Mouse (Mus musculus): ENCODE data around the gene Slc25a11. TPM values are rescaled to one million over a fixed set of nuclear protein-coding genes. Genes with fewer than 3 reads are reported as not detected.
A peak's percentile ranks its signal among the peaks of the same experiment; 100 is the strongest.

Slc25a11 gene
- polyA plus RNA-seq (2015; fragmentation: Nextera tagmentation; extraction: Ambion mirVana) = 156 and 171 TPM in 2 replicates

DNA sequence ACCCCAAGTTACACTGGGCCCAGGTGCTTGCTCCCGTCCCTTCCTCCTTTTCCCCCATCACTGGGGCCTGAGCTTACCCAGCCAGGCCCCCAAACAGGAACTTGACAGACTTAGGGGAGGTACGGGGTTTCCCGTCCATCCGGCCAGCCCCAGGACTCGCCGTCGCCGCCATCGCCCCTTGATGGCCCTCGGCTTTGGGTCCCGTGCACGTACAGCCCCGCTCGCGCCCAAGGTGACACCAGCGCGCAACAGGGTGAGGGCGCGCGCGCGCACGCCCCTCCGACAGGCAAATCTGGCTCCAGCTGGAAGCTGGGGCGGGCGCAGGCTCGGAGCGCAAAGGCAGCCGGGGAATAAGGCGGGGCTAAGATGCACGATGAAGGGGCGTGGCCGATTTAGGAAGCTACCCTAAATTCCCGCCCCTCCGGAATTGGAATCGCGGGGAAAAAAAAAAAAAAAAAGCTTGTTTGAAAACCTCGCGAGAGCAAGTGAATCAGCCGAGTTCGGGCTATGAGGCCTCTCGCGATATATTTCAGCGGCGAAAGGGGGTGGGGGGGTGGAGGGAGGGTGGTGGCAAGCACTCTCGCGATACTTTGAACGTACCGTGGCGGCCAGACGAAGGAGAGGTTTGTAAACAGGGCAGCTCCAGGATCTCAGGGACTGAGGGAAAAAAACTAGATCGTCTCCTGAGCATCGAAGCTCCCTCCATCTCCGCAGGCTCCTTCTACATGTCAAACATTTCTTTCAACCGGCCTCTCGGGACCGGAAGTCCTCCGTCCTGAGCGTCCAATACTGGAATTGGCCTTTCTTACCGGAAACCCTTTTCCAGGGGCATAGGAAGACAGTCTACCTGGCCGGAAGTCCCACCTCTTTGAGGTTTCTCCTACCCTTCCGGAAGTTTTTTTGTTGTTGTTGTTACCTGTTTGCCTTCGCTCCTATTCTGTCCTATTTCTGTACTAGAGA, at the start of gene Slc25a11, which contains the start of gene Rnf167:
TSS of gene Slc25a11 (minus strand) at position 789 of the 960 bp plus-strand sequence.
TSS of gene Rnf167 (plus strand) at position 545 of the 960 bp plus-strand sequence.
- no peaks in the 10 kb centered on the region for H3K27me3 ChIP-seq (ENCODE audit: control insufficient read depth, insufficient read depth, low read depth, low read length)
- no peaks in the 10 kb centered on the region for H3K9me3 ChIP-seq (ENCODE audit: control insufficient read depth, low read length)
- H3K27ac ChIP-seq (ENCODE audit: low read length) = peak within 1 kb of the TSS; percentile 99
- H3K36me3 ChIP-seq (ENCODE audit: control insufficient read depth, insufficient read depth, low read length) = peaks cover 41% of the 10 kb centered on the region
- H3K9ac ChIP-seq (ENCODE audit: low read length) = peak within 1 kb of the TSS; percentile 96
- ATAC-seq (ENCODE audit: low read depth) = peak; percentile 91
- WGBS = under 1% methylated on average over 63 of the region's 63 CpGs
- H3K4me2 ChIP-seq (ENCODE audit: low read depth, low read length) = peak within 1 kb of the TSS; percentile 94
- H3K4me3 ChIP-seq (ENCODE audit: low read length) = peak within 1 kb of the TSS; percentile 91
- peaks cover 40% of the 10 kb centered on the region for H3K4me1 ChIP-seq (replicated peaks; ENCODE audit: control insufficient read depth, insufficient read depth, low read length)

DNA sequence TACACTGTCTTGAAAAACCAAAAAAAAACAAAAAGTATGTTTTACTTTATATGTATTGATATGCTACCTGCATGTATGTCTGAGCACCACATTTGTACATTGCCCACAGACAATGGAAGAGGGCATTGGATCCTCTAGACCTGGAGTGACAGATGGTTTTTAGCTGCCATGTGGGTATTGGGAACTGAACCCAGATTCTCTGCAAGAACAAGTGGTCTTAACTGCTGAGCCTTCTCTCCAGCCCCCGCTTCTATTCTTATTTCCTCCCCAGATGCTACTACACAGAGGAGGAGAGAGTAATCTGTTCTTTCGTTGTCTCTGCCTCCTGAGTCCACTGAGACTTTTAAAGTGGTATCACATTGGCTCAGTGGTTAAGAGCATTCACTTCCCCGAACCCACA, 46.2 kb upstream of the Slc25a11 start:
- no peaks in the 10 kb centered on the region for H3K27me3 ChIP-seq (ENCODE audit: control insufficient read depth, insufficient read depth, low read depth, low read length)
- ATAC-seq (ENCODE audit: low read depth) = no peak
- H3K4me1 ChIP-seq (replicated peaks; ENCODE audit: control insufficient read depth, insufficient read depth, low read length) = peaks cover 4% of the 10 kb centered on the region
- no peak overlapping the region for H3K4me3 ChIP-seq (ENCODE audit: low read length)
- no peak overlapping the region for H3K27ac ChIP-seq (ENCODE audit: low read length)
- 63% methylated on average over 3 of the region's 3 CpGs for WGBS
- no peak overlapping the region for H3K9ac ChIP-seq (ENCODE audit: low read length)
- H3K36me3 ChIP-seq (ENCODE audit: control insufficient read depth, insufficient read depth, low read length) = no peaks in the 10 kb centered on the region
- H3K4me2 ChIP-seq (ENCODE audit: low read depth, low read length) = no peak overlapping the region
- no peaks in the 10 kb centered on the region for H3K9me3 ChIP-seq (ENCODE audit: control insufficient read depth, low read length)

DNA sequence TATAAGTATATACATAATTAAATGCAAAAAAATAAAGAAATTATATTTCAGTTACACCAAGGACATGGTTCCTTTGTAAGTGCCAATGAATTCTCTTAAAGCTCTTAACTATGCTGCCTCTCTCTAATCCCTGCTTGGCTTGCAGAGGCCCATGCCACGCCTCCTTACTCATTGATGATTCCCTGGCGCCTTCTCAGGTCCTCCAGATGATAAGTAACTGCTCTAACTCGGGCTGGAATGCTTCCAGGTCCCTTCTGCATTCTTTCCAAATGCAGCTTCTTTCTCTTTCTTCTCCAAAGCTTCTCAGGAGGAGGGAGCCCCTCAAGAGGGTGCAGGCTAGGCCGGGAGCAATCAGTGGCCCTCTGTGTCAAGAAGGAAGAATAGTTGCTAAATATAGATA, 42.3 kb upstream of the Slc25a11 start:
- WGBS = 35% methylated on average over 4 of the region's 4 CpGs

GRCm38 (mm10) chr11:70688372-70688771, 41.1 kb upstream of the Slc25a11 start:
- ATAC-seq (ENCODE audit: low read depth) = peak; percentile 11; the same call in 1 of the 2 replicates
- peak overlapping the region; percentile 80 for H3K4me3 ChIP-seq (ENCODE audit: low read length)

More for the DNA sequence above, 42.3 kb upstream of the Slc25a11 start:
- Histone ChIP-seq H3K9me3 (ENCODE audit: control insufficient read depth, low read length) (no peaks in the 10 kb centered on the region), H3K36me3 (ENCODE audit: control insufficient read depth, insufficient read depth, low read length) (0 out of 2 replicates have a peak, but pooled peaks cover 4% of the 10 kb centered on the region), H3K9ac (ENCODE audit: low read length) (no peak overlapping the region), H3K27ac (ENCODE audit: low read length) (no peak overlapping the region), H3K4me1 (replicated peaks; ENCODE audit: control insufficient read depth, insufficient read depth, low read length) (peaks cover 16% of the 10 kb centered on the region), H3K4me2 (ENCODE audit: low read depth, low read length) (no peak overlapping the region), H3K27me3 (ENCODE audit: control insufficient read depth, insufficient read depth, low read depth, low read length) (no peaks in the 10 kb centered on the region), H3K4me3 (ENCODE audit: low read length) (no peak overlapping the region)
- no peak for ATAC-seq (ENCODE audit: low read depth)

GRCm38 (mm10) chr11:70687601-70688199, 40.4 kb upstream of the Slc25a11 start, which contains the start of gene Camta2:
TSS of gene Camta2 (minus strand) at chr11:70688105.
- under 1% methylated on average over 46 of the region's 55 CpGs for WGBS
- Histone ChIP-seq H3K4me3 (ENCODE audit: low read length) (peak within 1 kb of the TSS; percentile 80), H3K27me3 (ENCODE audit: control insufficient read depth, insufficient read depth, low read depth, low read length) (no peaks in the 10 kb centered on the region), H3K9ac (ENCODE audit: low read length) (peak within 1 kb of the TSS; percentile 90), H3K4me1 (replicated peaks; ENCODE audit: control insufficient read depth, insufficient read depth, low read length) (peaks cover 16% of the 10 kb centered on the region), H3K36me3 (ENCODE audit: control insufficient read depth, insufficient read depth, low read length) (peaks cover 10% of the 10 kb centered on the region; the same call in 1 of the 2 replicates), H3K4me2 (ENCODE audit: low read depth, low read length) (peak within 1 kb of the TSS; percentile 88), H3K27ac (ENCODE audit: low read length) (peak within 1 kb of the TSS; percentile 87), H3K9me3 (ENCODE audit: control insufficient read depth, low read length) (no peaks in the 10 kb centered on the region)
- peak; percentile 92 for ATAC-seq (ENCODE audit: low read depth)

More at GRCm38 (mm10) chr11:70688372-70688771, 41.1 kb upstream of the Slc25a11 start:
- no peaks in the 10 kb centered on the region for H3K9me3 ChIP-seq (ENCODE audit: control insufficient read depth, low read length)
- H3K9ac ChIP-seq (ENCODE audit: low read length) = peak overlapping the region; percentile 90
- peak overlapping the region; percentile 88 for H3K4me2 ChIP-seq (ENCODE audit: low read depth, low read length)
- peak overlapping the region; percentile 87 for H3K27ac ChIP-seq (ENCODE audit: low read length)
- no peaks in the 10 kb centered on the region for H3K27me3 ChIP-seq (ENCODE audit: control insufficient read depth, insufficient read depth, low read depth, low read length)
- peaks cover 16% of the 10 kb centered on the region for H3K4me1 ChIP-seq (replicated peaks; ENCODE audit: control insufficient read depth, insufficient read depth, low read length)
- peaks cover 10% of the 10 kb centered on the region; the same call in 1 of the 2 replicates for H3K36me3 ChIP-seq (ENCODE audit: control insufficient read depth, insufficient read depth, low read length)
- 18% methylated on average over 8 of the region's 8 CpGs for WGBS

GRCm38 (mm10) chr11:70686901-70687566, 39.8 kb upstream of the Slc25a11 start:
- H3K27ac ChIP-seq (ENCODE audit: low read length) = peak overlapping the region; percentile 87
- H3K27me3 ChIP-seq (ENCODE audit: control insufficient read depth, insufficient read depth, low read depth, low read length) = no peaks in the 10 kb centered on the region
- H3K9me3 ChIP-seq (ENCODE audit: control insufficient read depth, low read length) = no peaks in the 10 kb centered on the region
- H3K4me1 ChIP-seq (replicated peaks; ENCODE audit: control insufficient read depth, insufficient read depth, low read length) = peaks cover 21% of the 10 kb centered on the region
- peak overlapping the region; percentile 90 for H3K9ac ChIP-seq (ENCODE audit: low read length)
- WGBS = under 1% methylated on average over 16 of the region's 16 CpGs
- peaks cover 10% of the 10 kb centered on the region for H3K36me3 ChIP-seq (ENCODE audit: control insufficient read depth, insufficient read depth, low read length)
- H3K4me3 ChIP-seq (ENCODE audit: low read length) = peak overlapping the region; percentile 80
- peak overlapping the region; percentile 88 for H3K4me2 ChIP-seq (ENCODE audit: low read depth, low read length)
- ATAC-seq (ENCODE audit: low read depth) = peak; percentile 64

- H3K27me3 ChIP-seq (ENCODE audit: control insufficient read depth, insufficient read depth, low read depth, low read length) = no peaks in the 10 kb centered on the region
- peaks cover 19% of the 10 kb centered on the region for H3K4me1 ChIP-seq (replicated peaks; ENCODE audit: control insufficient read depth, insufficient read depth, low read length)
- 79% methylated on average over 5 of the region's 5 CpGs for WGBS
- no peaks in the 10 kb centered on the region for H3K9me3 ChIP-seq (ENCODE audit: control insufficient read depth, low read length)
- no peak overlapping the region for H3K4me2 ChIP-seq (ENCODE audit: low read depth, low read length)
- no peak for ATAC-seq (ENCODE audit: low read depth)
- peaks cover 26% of the 10 kb centered on the region for H3K36me3 ChIP-seq (ENCODE audit: control insufficient read depth, insufficient read depth, low read length)
- H3K4me3 ChIP-seq (ENCODE audit: low read length) = no peak overlapping the region
- no peak overlapping the region for H3K27ac ChIP-seq (ENCODE audit: low read length)
- H3K9ac ChIP-seq (ENCODE audit: low read length) = no peak overlapping the region
Observed at GRCm38 (mm10) chr11:70683640-70684039, 36.4 kb upstream of the Slc25a11 start.

DNA sequence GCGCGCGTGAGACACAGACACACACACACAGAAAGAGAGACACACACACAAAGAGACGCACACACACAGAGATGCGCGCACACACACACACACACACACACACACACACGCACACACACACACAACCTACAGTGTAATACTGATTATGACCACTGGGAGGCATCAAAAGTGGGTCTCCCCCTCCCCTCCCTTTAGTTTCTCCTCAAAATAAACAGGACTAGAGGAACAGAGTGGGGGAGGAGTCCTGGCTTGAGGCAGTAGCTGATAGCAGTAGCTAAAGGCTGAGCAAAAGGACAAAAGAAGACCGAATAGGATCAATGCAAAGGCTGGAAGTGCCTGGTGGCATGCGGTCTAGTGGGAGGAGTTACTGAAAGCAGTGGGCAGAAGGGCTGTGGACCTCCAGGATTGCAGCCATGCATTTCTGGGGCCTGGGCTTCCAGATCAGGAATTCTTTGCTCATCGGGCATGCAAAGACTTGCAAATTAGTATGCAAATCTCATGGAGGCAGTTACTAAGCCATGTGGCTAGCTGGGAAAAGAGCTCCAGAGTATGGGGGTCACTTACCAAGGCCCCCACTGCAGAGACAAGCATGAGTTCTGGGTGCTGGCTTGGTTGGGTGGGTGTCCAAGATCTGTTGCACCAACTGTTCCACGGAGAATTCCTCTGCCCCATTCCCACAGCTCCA, 34.8 kb upstream of the Slc25a11 start:
- H3K4me2 ChIP-seq (ENCODE audit: low read depth, low read length) = no peak overlapping the region
- no peak overlapping the region for H3K27ac ChIP-seq (ENCODE audit: low read length)
- peaks cover 26% of the 10 kb centered on the region for H3K36me3 ChIP-seq (ENCODE audit: control insufficient read depth, insufficient read depth, low read length)
- no peaks in the 10 kb centered on the region for H3K9me3 ChIP-seq (ENCODE audit: control insufficient read depth, low read length)
- H3K4me1 ChIP-seq (replicated peaks; ENCODE audit: control insufficient read depth, insufficient read depth, low read length) = peaks cover 12% of the 10 kb centered on the region
- H3K9ac ChIP-seq (ENCODE audit: low read length) = peak overlapping the region; percentile 2; the same call in 1 of the 2 replicates
- H3K27me3 ChIP-seq (ENCODE audit: control insufficient read depth, insufficient read depth, low read depth, low read length) = no peaks in the 10 kb centered on the region
- ATAC-seq (ENCODE audit: low read depth) = peak; percentile 64
- WGBS = 27% methylated on average over 11 of the region's 11 CpGs
- no peak overlapping the region for H3K4me3 ChIP-seq (ENCODE audit: low read length)

Data from lung, embryonic 16.5 days (tissue).